Mouse (Mus musculus) hindbrain, embryonic 10.5 days (tissue): ENCODE results near the gene Rab11b. TPM values are rescaled to one million over a fixed set of nuclear protein-coding genes. Genes with fewer than 3 reads are reported as not detected.

Source experiments
- polyA plus RNA-seq: library from polyadenylated mRNA; unstranded; fragments of >200 nt; fragmentation: Nextera tagmentation; extraction: Ambion mirVana; gene quantifications from 2 replicates; pipeline ENCODE4 v1.2.1, GENCODE M21; 2016

The Rab11b gene
- polyA plus RNA-seq, 1 experiment from 2014 or later, result 495 TPM

Other genes with a start within 250 kb of the Rab11b start
- 40.5 and 42.4 TPM in 2 replicates for gene Adamts10, start 236.3 kb downstream of the Rab11b start, polyA plus RNA-seq
- 2.8 and 3.7 TPM in 2 replicates for gene Myo1f, start 204.8 kb downstream of the Rab11b start, polyA plus RNA-seq
- gene Zfp414, start 131.4 kb downstream of the Rab11b start, polyA plus RNA-seq, result 55.3 and 64.5 TPM in 2 replicates
- 0.31 and 0.75 TPM in 2 replicates for gene Pram1, start 122.5 kb downstream of the Rab11b start, polyA plus RNA-seq
- gene Hnrnpm, start 73.7 kb downstream of the Rab11b start, polyA plus RNA-seq, result 317 and 482 TPM in 2 replicates
- gene March2, start 41.9 kb downstream of the Rab11b start, polyA plus RNA-seq, result 36.7 and 45.4 TPM in 2 replicates
- gene Angptl4, start 21.3 kb upstream of the Rab11b start, polyA plus RNA-seq, result 23.4 and 25.9 TPM in 2 replicates
- 26.2 and 28.5 TPM in 2 replicates for gene Kank3, start 50.0 kb upstream of the Rab11b start, polyA plus RNA-seq
- gene Rps28, start 64.0 kb upstream of the Rab11b start, polyA plus RNA-seq, result 712 and 835 TPM in 2 replicates
- gene Ndufa7, start 64.0 kb upstream of the Rab11b start, polyA plus RNA-seq, result 517 and 544 TPM in 2 replicates
- 87.7 and 91.8 TPM in 2 replicates for gene Cd320, start 82.6 kb upstream of the Rab11b start, polyA plus RNA-seq
- not detected in 2 replicates for gene Gm7029, start 113.3 kb upstream of the Rab11b start, polyA plus RNA-seq
- gene Kifc1, start 130.1 kb upstream of the Rab11b start, polyA plus RNA-seq, result 6.3 and 7.1 TPM in 2 replicates
- gene Platr17, start 144.6 kb upstream of the Rab11b start, polyA plus RNA-seq, result 0.34 and 0.41 TPM in 2 replicates
- 73.1 and 82.8 TPM in 2 replicates for gene Daxx, start 148.9 kb upstream of the Rab11b start, polyA plus RNA-seq
- 14.5 and 17.2 TPM in 2 replicates for gene Tapbp, start 155.4 kb upstream of the Rab11b start, polyA plus RNA-seq
- gene Zbtb22, start 155.4 kb upstream of the Rab11b start, polyA plus RNA-seq, result 23.0 and 24.0 TPM in 2 replicates
- 45.2 and 55.7 TPM in 2 replicates for gene Rgl2, start 169.0 kb upstream of the Rab11b start, polyA plus RNA-seq
- 228 TPM in 2 replicates for gene Pfdn6, start 179.8 kb upstream of the Rab11b start, polyA plus RNA-seq
- gene Wdr46, start 180.1 kb upstream of the Rab11b start, polyA plus RNA-seq, result 47.0 and 51.8 TPM in 2 replicates
- gene B3galt4, start 191.0 kb upstream of the Rab11b start, polyA plus RNA-seq, result 4.3 and 6.5 TPM in 2 replicates
- gene Vps52, start 195.3 kb upstream of the Rab11b start, polyA plus RNA-seq, result 55.0 and 63.9 TPM in 2 replicates
- 1,286 and 1,579 TPM in 2 replicates for gene Rps18, start 195.5 kb upstream of the Rab11b start, polyA plus RNA-seq
- 27.1 and 30.9 TPM in 2 replicates for gene H2-K1, start 239.8 kb upstream of the Rab11b start, polyA plus RNA-seq